Mouse (Mus musculus): ENCODE data around the gene Dio3. TPM values are rescaled to one million over a fixed set of nuclear protein-coding genes. Genes with fewer than 3 reads are reported as not detected.

The Dio3 gene
- polyA plus RNA-seq (2015; fragmentation: Nextera tagmentation; extraction: Ambion mirVana) = 1.6 and 3.4 TPM in 2 replicates

DNA sequence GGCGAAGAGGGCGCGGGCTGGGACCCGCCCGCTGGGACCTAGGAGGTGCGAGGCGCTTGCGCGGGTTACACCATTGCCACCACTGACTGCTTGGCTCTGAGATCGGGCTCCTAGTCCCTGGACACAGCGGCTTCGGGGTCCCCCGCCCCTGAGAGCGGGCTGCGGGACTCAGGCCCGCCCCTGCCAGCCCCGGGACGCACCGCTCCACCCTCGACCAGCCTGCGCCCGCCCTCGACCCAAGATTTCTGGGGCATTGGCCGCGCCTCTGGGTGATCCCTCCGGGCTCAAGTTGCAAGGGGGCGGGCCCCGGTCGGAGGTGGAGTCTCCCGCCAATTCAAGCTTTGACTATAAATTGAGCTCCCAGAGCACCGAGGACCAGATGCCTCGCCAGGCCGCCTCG, at the start of gene Dio3:
TSS of gene Dio3 (plus strand) at position 216 of the 400 bp plus-strand sequence.
- 0 out of 2 replicates have a peak, but pooled peaks have one; percentile 45 for ATAC-seq
- peak within 1 kb of the TSS; percentile 75 for H3K4me2 ChIP-seq (ENCODE audit: low read length)
- H3K27me3 ChIP-seq (ENCODE audit: control insufficient read depth, insufficient read depth, low read depth, low read length) = peaks cover 87% of the 10 kb centered on the region
- 0 out of 2 replicates have a peak within 1 kb of the TSS, but pooled peaks have one; percentile 44 for H3K9ac ChIP-seq (ENCODE audit: low read depth, low read length)
- peaks cover 12% of the 10 kb centered on the region for H3K4me1 ChIP-seq (ENCODE audit: control insufficient read depth, insufficient read depth, low read length)
- 1% methylated on average over 23 of the region's 34 CpGs for WGBS
- no peaks in the 10 kb centered on the region for H3K9me3 ChIP-seq (replicated peaks; ENCODE audit: control insufficient read depth, low read length, poor library complexity, severe bottlenecking)
- H3K4me3 ChIP-seq (ENCODE audit: low read depth, low read length) = peak within 1 kb of the TSS; percentile 51
- no peak within 1 kb of the TSS for H3K27ac ChIP-seq (ENCODE audit: low read length)
- H3K36me3 ChIP-seq (ENCODE audit: control insufficient read depth, insufficient read depth, low read length) = no peaks in the 10 kb centered on the region

GRCm38 (mm10) chr12:110230296-110230695, 48.6 kb upstream of the Dio3 start:
- Histone ChIP-seq H3K4me2 (ENCODE audit: low read length) (no peak overlapping the region), H3K9me3 (replicated peaks; ENCODE audit: control insufficient read depth, low read length, poor library complexity, severe bottlenecking) (no peaks in the 10 kb centered on the region), H3K36me3 (ENCODE audit: control insufficient read depth, insufficient read depth, low read length) (no peaks in the 10 kb centered on the region), H3K27me3 (ENCODE audit: control insufficient read depth, insufficient read depth, low read depth, low read length) (no peaks in the 10 kb centered on the region), H3K4me1 (ENCODE audit: control insufficient read depth, insufficient read depth, low read length) (no peaks in the 10 kb centered on the region), H3K9ac (ENCODE audit: low read depth, low read length) (no peak overlapping the region), H3K27ac (ENCODE audit: low read length) (no peak overlapping the region), H3K4me3 (ENCODE audit: low read depth, low read length) (no peak overlapping the region)
- 87% methylated on average over 7 of the region's 7 CpGs for WGBS
- no peak for ATAC-seq

DNA sequence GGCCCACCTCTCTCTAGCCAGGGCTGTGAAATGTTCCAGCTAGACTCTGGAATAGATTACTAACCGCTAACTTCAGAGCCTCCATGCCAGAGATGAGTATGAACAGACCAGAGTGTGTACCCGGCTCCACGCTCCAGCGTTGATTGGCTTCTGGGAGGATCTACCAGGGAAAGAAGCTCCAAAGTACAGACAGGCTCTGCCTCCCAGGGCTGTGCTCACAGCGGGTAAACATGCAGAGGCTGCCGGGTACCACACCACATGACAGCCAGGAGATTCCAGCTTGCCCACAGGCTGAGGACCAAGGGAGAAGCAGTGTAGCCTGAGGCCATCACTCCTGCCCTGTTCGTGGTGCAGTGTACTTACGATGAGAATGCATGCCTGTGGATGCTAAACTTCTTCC, 48.1 kb upstream of the Dio3 start:
- ATAC-seq = no peak

DNA sequence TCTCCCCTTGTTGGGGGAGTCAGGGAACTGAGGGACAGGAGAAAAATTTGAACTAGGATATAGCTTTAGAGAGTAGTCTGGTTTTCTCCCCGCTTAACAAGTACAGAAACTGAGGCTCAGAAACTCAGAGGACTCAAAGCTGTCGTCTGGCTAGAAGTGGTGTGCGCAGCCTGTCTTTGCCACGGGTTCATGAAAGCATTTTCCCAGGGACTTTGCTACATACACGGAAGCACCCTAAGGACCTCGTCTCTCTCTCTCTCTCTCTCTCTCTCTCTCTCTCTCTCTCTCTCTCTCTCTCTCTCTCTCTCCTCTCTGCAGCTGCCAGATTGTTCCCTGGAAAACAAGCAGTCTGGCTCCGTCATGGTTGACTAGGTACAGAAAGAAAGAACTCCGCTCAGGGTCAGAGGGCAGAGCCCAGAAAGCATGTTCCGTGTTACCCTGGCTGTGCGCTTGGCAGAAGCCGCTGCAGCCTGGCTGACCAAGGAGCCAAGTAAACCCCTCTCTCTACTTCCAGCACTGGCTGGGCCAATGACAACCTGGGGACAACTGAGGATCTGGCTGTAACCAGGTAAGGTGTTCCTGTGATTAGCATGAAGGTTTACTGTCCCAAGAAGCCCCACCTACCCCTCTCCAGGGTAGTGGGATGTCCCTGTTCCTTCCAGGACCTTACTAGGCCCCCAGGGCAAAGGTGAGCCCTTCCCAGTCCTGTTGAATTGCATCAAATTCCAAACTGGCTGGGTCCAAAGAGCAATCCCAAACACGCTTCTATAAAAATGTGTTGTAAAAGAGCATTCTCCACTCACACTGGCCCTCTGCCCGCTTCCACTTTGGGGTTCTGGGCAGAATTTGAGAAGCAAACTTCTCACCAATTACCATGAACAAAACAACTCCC, 46.9 kb upstream of the Dio3 start:
- 34% methylated on average over 13 of the region's 13 CpGs for WGBS

More for the DNA sequence above, 48.1 kb upstream of the Dio3 start:
- H3K9ac ChIP-seq (ENCODE audit: low read depth, low read length) = no peak overlapping the region
- WGBS = 81% methylated on average over 8 of the region's 8 CpGs
- H3K36me3 ChIP-seq (ENCODE audit: control insufficient read depth, insufficient read depth, low read length) = no peaks in the 10 kb centered on the region
- H3K27me3 ChIP-seq (ENCODE audit: control insufficient read depth, insufficient read depth, low read depth, low read length) = no peaks in the 10 kb centered on the region
- H3K27ac ChIP-seq (ENCODE audit: low read length) = no peak overlapping the region
- H3K9me3 ChIP-seq (replicated peaks; ENCODE audit: control insufficient read depth, low read length, poor library complexity, severe bottlenecking) = no peaks in the 10 kb centered on the region
- H3K4me3 ChIP-seq (ENCODE audit: low read depth, low read length) = no peak overlapping the region
- H3K4me1 ChIP-seq (ENCODE audit: control insufficient read depth, insufficient read depth, low read length) = no peaks in the 10 kb centered on the region
- no peak overlapping the region for H3K4me2 ChIP-seq (ENCODE audit: low read length)

DNA sequence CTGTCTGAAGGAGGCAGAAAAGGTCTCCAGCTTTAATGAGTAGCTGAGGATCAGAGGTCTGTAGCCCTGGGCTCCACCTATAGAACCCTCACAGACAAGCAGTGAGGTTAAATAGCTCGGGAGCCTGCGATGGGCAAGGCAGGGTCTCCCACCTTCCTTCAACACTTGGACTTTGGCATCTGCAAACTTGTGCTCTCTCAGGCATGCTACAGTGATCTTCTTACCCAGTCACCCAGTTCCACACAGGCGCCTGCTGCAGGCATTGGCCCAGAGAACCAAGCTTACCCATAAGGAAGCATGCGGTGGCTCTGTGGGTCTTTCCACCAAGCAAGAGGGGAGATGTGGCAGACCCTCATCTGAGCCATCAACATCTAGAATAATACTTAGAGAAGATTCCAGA, 43.0 kb upstream of the Dio3 start:
- no peak for ATAC-seq
- 96% methylated on average over 4 of the region's 4 CpGs for WGBS
- no peaks in the 10 kb centered on the region for H3K4me1 ChIP-seq (ENCODE audit: control insufficient read depth, insufficient read depth, low read length)
- H3K27ac ChIP-seq (ENCODE audit: low read length) = no peak overlapping the region
- no peaks in the 10 kb centered on the region for H3K9me3 ChIP-seq (replicated peaks; ENCODE audit: control insufficient read depth, low read length, poor library complexity, severe bottlenecking)
- H3K4me2 ChIP-seq (ENCODE audit: low read length) = no peak overlapping the region
- no peaks in the 10 kb centered on the region for H3K27me3 ChIP-seq (ENCODE audit: control insufficient read depth, insufficient read depth, low read depth, low read length)
- H3K36me3 ChIP-seq (ENCODE audit: control insufficient read depth, insufficient read depth, low read length) = no peaks in the 10 kb centered on the region
- H3K9ac ChIP-seq (ENCODE audit: low read depth, low read length) = no peak overlapping the region
- H3K4me3 ChIP-seq (ENCODE audit: low read depth, low read length) = no peak overlapping the region

More for the DNA sequence above, 46.9 kb upstream of the Dio3 start:
- Histone ChIP-seq H3K27ac (ENCODE audit: low read length) (no peak overlapping the region), H3K4me3 (ENCODE audit: low read depth, low read length) (no peak overlapping the region), H3K9ac (ENCODE audit: low read depth, low read length) (no peak overlapping the region), H3K27me3 (ENCODE audit: control insufficient read depth, insufficient read depth, low read depth, low read length) (no peaks in the 10 kb centered on the region), H3K36me3 (ENCODE audit: control insufficient read depth, insufficient read depth, low read length) (no peaks in the 10 kb centered on the region), H3K4me1 (ENCODE audit: control insufficient read depth, insufficient read depth, low read length) (no peaks in the 10 kb centered on the region), H3K9me3 (replicated peaks; ENCODE audit: control insufficient read depth, low read length, poor library complexity, severe bottlenecking) (no peaks in the 10 kb centered on the region), H3K4me2 (ENCODE audit: low read length) (no peak overlapping the region)
- ATAC-seq = no peak

GRCm38 (mm10) chr12:110237046-110237445, 41.8 kb upstream of the Dio3 start:
- Histone ChIP-seq H3K9ac (ENCODE audit: low read depth, low read length) (no peak overlapping the region), H3K36me3 (ENCODE audit: control insufficient read depth, insufficient read depth, low read length) (no peaks in the 10 kb centered on the region), H3K27ac (ENCODE audit: low read length) (no peak overlapping the region), H3K4me3 (ENCODE audit: low read depth, low read length) (no peak overlapping the region), H3K27me3 (ENCODE audit: control insufficient read depth, insufficient read depth, low read depth, low read length) (no peaks in the 10 kb centered on the region), H3K4me1 (ENCODE audit: control insufficient read depth, insufficient read depth, low read length) (no peaks in the 10 kb centered on the region), H3K9me3 (replicated peaks; ENCODE audit: control insufficient read depth, low read length, poor library complexity, severe bottlenecking) (no peaks in the 10 kb centered on the region), H3K4me2 (ENCODE audit: low read length) (no peak overlapping the region)
- 87% methylated on average over 7 of the region's 7 CpGs for WGBS
- ATAC-seq = no peak

- no peaks in the 10 kb centered on the region for H3K27me3 ChIP-seq (ENCODE audit: control insufficient read depth, insufficient read depth, low read depth, low read length)
- no peak for ATAC-seq
Observed at GRCm38 (mm10) chr12:110239358-110239757, 39.5 kb upstream of the Dio3 start.

GRCm38 (mm10) chr12:110244581-110244980, 34.3 kb upstream of the Dio3 start:
- H3K4me1 ChIP-seq (ENCODE audit: control insufficient read depth, insufficient read depth, low read length) = no peaks in the 10 kb centered on the region
- H3K36me3 ChIP-seq (ENCODE audit: control insufficient read depth, insufficient read depth, low read length) = no peaks in the 10 kb centered on the region
- H3K4me2 ChIP-seq (ENCODE audit: low read length) = no peak overlapping the region
- H3K27me3 ChIP-seq (ENCODE audit: control insufficient read depth, insufficient read depth, low read depth, low read length) = no peaks in the 10 kb centered on the region
- no peak for ATAC-seq
- WGBS = 94% methylated on average over 6 of the region's 6 CpGs
- H3K9ac ChIP-seq (ENCODE audit: low read depth, low read length) = no peak overlapping the region
- no peaks in the 10 kb centered on the region for H3K9me3 ChIP-seq (replicated peaks; ENCODE audit: control insufficient read depth, low read length, poor library complexity, severe bottlenecking)
- no peak overlapping the region for H3K4me3 ChIP-seq (ENCODE audit: low read depth, low read length)
- no peak overlapping the region for H3K27ac ChIP-seq (ENCODE audit: low read length)

More at GRCm38 (mm10) chr12:110239358-110239757, 39.5 kb upstream of the Dio3 start:
- no peak overlapping the region for H3K4me2 ChIP-seq (ENCODE audit: low read length)
- 83% methylated on average over 5 of the region's 5 CpGs for WGBS
- H3K4me3 ChIP-seq (ENCODE audit: low read depth, low read length) = no peak overlapping the region
- no peaks in the 10 kb centered on the region for H3K36me3 ChIP-seq (ENCODE audit: control insufficient read depth, insufficient read depth, low read length)
- H3K27ac ChIP-seq (ENCODE audit: low read length) = no peak overlapping the region
- H3K9ac ChIP-seq (ENCODE audit: low read depth, low read length) = no peak overlapping the region
- H3K9me3 ChIP-seq (replicated peaks; ENCODE audit: control insufficient read depth, low read length, poor library complexity, severe bottlenecking) = no peaks in the 10 kb centered on the region
- H3K4me1 ChIP-seq (ENCODE audit: control insufficient read depth, insufficient read depth, low read length) = no peaks in the 10 kb centered on the region

DNA sequence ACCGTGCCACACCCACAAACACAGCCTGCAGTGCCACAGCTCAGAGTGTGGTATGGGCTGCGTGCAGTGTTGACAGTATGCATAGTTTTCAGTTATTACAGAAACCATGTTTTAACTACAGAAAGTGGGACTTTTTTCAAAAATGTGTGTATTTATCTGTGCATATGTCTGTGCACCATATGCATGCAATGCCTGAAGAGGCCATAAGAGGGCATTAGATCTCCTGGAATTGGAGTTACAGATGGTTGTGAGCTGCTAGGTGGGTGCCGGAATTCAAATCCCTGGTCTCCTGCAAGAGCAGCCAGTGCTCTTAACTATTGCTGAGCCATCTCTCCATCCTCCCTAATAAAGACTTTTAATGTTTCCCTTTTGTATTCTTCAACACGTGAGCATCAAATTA, 33.4 kb upstream of the Dio3 start:
- H3K27me3 ChIP-seq (ENCODE audit: control insufficient read depth, insufficient read depth, low read depth, low read length) = no peaks in the 10 kb centered on the region
- H3K4me1 ChIP-seq (ENCODE audit: control insufficient read depth, insufficient read depth, low read length) = no peaks in the 10 kb centered on the region
- 97% methylated on average over 4 of the region's 4 CpGs for WGBS
- no peak overlapping the region for H3K9ac ChIP-seq (ENCODE audit: low read depth, low read length)
- no peak overlapping the region for H3K27ac ChIP-seq (ENCODE audit: low read length)
- no peak overlapping the region for H3K4me3 ChIP-seq (ENCODE audit: low read depth, low read length)
- no peak for ATAC-seq
- H3K9me3 ChIP-seq (replicated peaks; ENCODE audit: control insufficient read depth, low read length, poor library complexity, severe bottlenecking) = no peaks in the 10 kb centered on the region
- no peaks in the 10 kb centered on the region for H3K36me3 ChIP-seq (ENCODE audit: control insufficient read depth, insufficient read depth, low read length)
- no peak overlapping the region for H3K4me2 ChIP-seq (ENCODE audit: low read length)

All from midbrain, embryonic 16.5 days (tissue).